Mouse (Mus musculus): ENCODE results near the gene Klhl7. TPM values are rescaled to one million over a fixed set of nuclear protein-coding genes. Genes with fewer than 3 reads are reported as not detected.
A peak's percentile ranks its signal among the peaks of the same experiment; 100 is the strongest.

The Klhl7 gene
- polyA plus RNA-seq, 1 experiment from 2014 or later = 51.1 TPM

DNA sequence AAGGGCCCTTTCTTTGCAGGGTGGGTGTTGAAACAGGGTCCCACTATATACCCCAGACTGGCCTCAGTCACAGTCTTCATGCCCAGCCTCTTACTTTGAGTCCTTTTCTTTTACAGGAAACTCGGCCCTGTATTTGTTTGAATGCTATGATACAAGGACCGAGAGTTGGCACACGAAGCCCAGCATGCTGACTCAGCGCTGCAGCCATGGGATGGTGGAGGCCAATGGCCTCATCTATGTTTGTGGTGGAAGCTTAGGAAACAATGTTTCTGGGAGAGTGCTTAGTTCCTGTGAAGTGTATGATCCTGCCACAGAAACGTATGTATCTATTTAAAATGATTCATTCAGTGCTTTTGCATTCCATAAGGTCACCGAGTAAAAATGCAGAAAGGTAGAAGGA is 56.4 kb downstream of the Klhl7 start:
- H3K4me1 ChIP-seq = no peaks in the 10 kb centered on the region
- 97% methylated on average over 6 of the region's 6 CpGs for WGBS
- H3K27ac ChIP-seq = no peak overlapping the region
- H3K27me3 ChIP-seq (ENCODE audit: low read depth, poor library complexity, severe bottlenecking) = no peaks in the 10 kb centered on the region
- no peak overlapping the region for H3K4me3 ChIP-seq
- H3K36me3 ChIP-seq = peaks cover 44% of the 10 kb centered on the region
- no peak for DNase-seq (ENCODE audit: low spot score)
- no peaks in the 10 kb centered on the region for H3K9me3 ChIP-seq (replicated peaks)

- Histone ChIP-seq H3K27ac (peak within 1 kb of the TSS; percentile 95), H3K36me3 (peaks cover 21% of the 10 kb centered on the region), H3K9me3 (replicated peaks) (no peaks in the 10 kb centered on the region), H3K27me3 (ENCODE audit: low read depth, poor library complexity, severe bottlenecking) (no peaks in the 10 kb centered on the region), H3K4me1 (peaks cover 7% of the 10 kb centered on the region), H3K4me3 (peak within 1 kb of the TSS; percentile 75)
- DNase-seq (ENCODE audit: low spot score) = peak; percentile 98
- WGBS = under 1% methylated on average over 52 of the region's 52 CpGs
Measured at GRCm38 (mm10) chr5:24164789-24165445, 64.5 kb downstream of the Klhl7 start, which contains the start of gene Nupl2. Gene Nupl2 (plus strand): TSS chr5:24164963.

- DNase-seq (ENCODE audit: low spot score) = no peak
- Histone ChIP-seq H3K27ac (no peak overlapping the region), H3K4me3 (no peak overlapping the region), H3K36me3 (peaks cover 39% of the 10 kb centered on the region), H3K9me3 (replicated peaks) (no peaks in the 10 kb centered on the region), H3K27me3 (ENCODE audit: low read depth, poor library complexity, severe bottlenecking) (no peaks in the 10 kb centered on the region), H3K4me1 (peaks cover 7% of the 10 kb centered on the region)
- WGBS = 66% methylated on average over 5 of the region's 5 CpGs
Measured at GRCm38 (mm10) chr5:24167263-24167662, 66.9 kb downstream of the Klhl7 start.

GRCm38 (mm10) chr5:24169881-24170280 is 69.5 kb downstream of the Klhl7 start:
- no peak overlapping the region for H3K27ac ChIP-seq
- 96% methylated on average over 6 of the region's 6 CpGs for WGBS
- no peak overlapping the region for H3K4me3 ChIP-seq
- H3K4me1 ChIP-seq = peaks cover 7% of the 10 kb centered on the region
- H3K27me3 ChIP-seq (ENCODE audit: low read depth, poor library complexity, severe bottlenecking) = no peaks in the 10 kb centered on the region
- no peaks in the 10 kb centered on the region for H3K9me3 ChIP-seq (replicated peaks)
- H3K36me3 ChIP-seq = peaks cover 54% of the 10 kb centered on the region
- DNase-seq (ENCODE audit: low spot score) = no peak

DNA sequence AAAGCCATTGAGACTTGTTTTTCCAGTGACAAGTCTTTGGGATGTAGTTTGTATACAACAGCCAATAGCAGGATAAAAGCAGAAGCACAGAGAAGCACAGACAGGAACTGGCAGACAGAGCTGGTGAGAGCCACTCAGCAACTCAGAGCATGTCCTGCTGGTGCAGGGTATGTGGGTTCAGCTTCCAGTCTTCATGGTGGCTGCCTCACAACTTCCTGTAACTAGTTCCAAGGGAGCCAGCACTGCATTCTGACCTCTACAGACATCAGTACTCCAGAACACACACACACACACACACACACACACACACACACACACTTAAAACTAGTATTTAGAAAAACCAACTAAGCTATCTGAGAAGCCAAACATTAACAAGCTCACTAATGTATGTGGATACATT is 71.7 kb downstream of the Klhl7 start:
- Histone ChIP-seq H3K4me3 (no peak overlapping the region), H3K4me1 (no peaks in the 10 kb centered on the region), H3K9me3 (replicated peaks) (no peaks in the 10 kb centered on the region), H3K27ac (no peak overlapping the region), H3K27me3 (ENCODE audit: low read depth, poor library complexity, severe bottlenecking) (no peaks in the 10 kb centered on the region), H3K36me3 (peaks cover 71% of the 10 kb centered on the region)
- no peak for DNase-seq (ENCODE audit: low spot score)

DNA sequence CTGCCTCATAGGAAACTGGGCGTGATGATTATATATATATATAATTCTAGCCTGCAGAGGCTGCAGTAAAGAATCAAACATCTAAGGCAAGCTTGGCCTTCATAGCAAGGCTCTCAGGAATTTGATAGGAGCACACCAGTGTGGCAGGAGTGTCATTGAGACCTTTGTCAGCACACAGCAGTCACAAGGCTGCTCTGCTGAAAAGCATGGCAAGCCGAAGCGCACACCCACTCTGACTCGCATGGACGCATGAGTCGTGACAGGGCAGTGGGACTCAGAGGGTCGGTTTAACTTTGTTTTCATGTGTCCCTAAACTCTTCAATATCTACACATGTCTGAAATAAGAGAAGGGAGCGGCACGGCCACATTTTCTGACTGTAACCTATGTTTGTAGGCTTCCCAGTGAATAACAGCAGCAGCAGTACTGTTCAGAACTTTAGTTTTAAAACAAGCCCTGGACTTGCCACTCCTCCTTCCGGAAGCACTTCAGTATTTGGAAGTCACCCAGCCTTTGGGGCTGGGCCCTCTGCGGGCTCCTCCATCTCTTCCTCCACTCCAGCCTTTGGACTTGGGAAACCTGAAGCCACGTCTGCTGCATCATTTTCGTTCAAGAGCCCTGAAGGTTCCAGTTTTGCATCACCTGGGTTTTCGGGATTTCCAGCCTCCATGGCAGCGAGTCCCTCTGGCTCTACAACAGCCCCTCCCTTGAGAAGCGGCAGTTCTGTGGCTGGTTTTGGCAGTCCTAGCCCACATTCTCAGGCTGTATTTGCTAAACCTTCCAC is 81.3 kb downstream of the Klhl7 start:
- no peak for DNase-seq (ENCODE audit: low spot score)
- no peaks in the 10 kb centered on the region for H3K9me3 ChIP-seq (replicated peaks)
- no peaks in the 10 kb centered on the region for H3K4me1 ChIP-seq
- peaks cover 69% of the 10 kb centered on the region for H3K36me3 ChIP-seq
- no peak overlapping the region for H3K4me3 ChIP-seq
- 94% methylated on average over 16 of the region's 16 CpGs for WGBS
- no peaks in the 10 kb centered on the region for H3K27me3 ChIP-seq (ENCODE audit: low read depth, poor library complexity, severe bottlenecking)
- H3K27ac ChIP-seq = no peak overlapping the region

GRCm38 (mm10) chr5:24182296-24182734 is 81.9 kb downstream of the Klhl7 start:
- 94% methylated on average over 9 of the region's 9 CpGs for WGBS
- no peak for DNase-seq (ENCODE audit: low spot score)
- Histone ChIP-seq H3K4me3 (no peak overlapping the region), H3K36me3 (peaks cover 63% of the 10 kb centered on the region), H3K9me3 (replicated peaks) (no peaks in the 10 kb centered on the region), H3K4me1 (no peaks in the 10 kb centered on the region), H3K27ac (no peak overlapping the region), H3K27me3 (ENCODE audit: low read depth, poor library complexity, severe bottlenecking) (no peaks in the 10 kb centered on the region)

GRCm38 (mm10) chr5:24183096-24183495 is 82.7 kb downstream of the Klhl7 start:
- H3K36me3 ChIP-seq = peaks cover 55% of the 10 kb centered on the region
- H3K9me3 ChIP-seq (replicated peaks) = no peaks in the 10 kb centered on the region
- no peak overlapping the region for H3K4me3 ChIP-seq
- H3K27me3 ChIP-seq (ENCODE audit: low read depth, poor library complexity, severe bottlenecking) = no peaks in the 10 kb centered on the region
- 94% methylated on average over 6 of the region's 6 CpGs for WGBS
- H3K27ac ChIP-seq = no peak overlapping the region
- no peaks in the 10 kb centered on the region for H3K4me1 ChIP-seq
- no peak for DNase-seq (ENCODE audit: low spot score)

DNA sequence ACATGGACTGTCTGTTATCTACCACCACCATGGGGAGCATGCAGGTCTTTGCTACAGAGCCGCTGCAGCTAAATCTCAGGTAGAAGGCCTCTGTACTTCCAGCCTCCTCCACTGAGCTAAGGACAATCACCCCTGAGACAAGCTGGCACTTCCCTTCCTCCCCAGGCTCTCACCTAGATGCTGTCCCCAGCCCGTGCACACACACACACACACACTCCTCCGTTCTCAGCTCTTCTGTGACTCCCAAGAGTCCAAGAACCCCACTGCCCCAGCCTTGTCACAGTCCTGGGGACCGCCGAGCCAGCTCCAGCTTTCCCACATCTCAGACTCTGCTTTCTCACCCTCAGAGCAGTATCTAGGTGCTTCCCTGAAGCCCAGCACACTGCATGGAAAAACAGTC is 83.6 kb downstream of the Klhl7 start:
- WGBS = 93% methylated on average over 5 of the region's 5 CpGs
- H3K4me1 ChIP-seq = no peaks in the 10 kb centered on the region
- no peak for DNase-seq (ENCODE audit: low spot score)
- no peaks in the 10 kb centered on the region for H3K9me3 ChIP-seq (replicated peaks)
- H3K4me3 ChIP-seq = no peak overlapping the region
- H3K27ac ChIP-seq = no peak overlapping the region
- peaks cover 47% of the 10 kb centered on the region for H3K36me3 ChIP-seq
- H3K27me3 ChIP-seq (ENCODE audit: low read depth, poor library complexity, severe bottlenecking) = no peaks in the 10 kb centered on the region

DNA sequence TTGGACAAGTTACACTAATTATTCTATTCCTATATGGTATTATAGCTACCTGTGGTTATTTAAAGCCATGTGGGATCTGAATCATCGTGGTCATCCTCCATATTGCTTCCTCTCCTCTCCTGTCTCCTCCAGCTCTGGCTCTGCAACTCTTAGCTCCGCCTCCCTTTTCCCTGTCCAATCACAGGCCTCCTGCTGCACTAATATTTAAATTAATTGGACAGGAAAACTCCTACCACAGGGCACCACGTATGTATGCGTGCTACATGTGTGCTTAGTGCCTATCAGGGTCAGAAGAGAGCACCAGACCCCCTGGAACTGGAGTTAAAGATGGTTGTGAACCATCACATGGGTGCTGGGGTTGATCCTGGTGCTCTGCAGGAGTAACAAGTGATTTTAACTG is 88.1 kb downstream of the Klhl7 start:
- DNase-seq (ENCODE audit: low spot score) = no peak
- Histone ChIP-seq H3K4me3 (no peak overlapping the region), H3K9me3 (replicated peaks) (no peaks in the 10 kb centered on the region), H3K4me1 (no peaks in the 10 kb centered on the region), H3K27me3 (ENCODE audit: low read depth, poor library complexity, severe bottlenecking) (no peaks in the 10 kb centered on the region), H3K36me3 (peaks cover 17% of the 10 kb centered on the region), H3K27ac (no peak overlapping the region)
- WGBS = 82% methylated on average over 4 of the region's 4 CpGs

DNA sequence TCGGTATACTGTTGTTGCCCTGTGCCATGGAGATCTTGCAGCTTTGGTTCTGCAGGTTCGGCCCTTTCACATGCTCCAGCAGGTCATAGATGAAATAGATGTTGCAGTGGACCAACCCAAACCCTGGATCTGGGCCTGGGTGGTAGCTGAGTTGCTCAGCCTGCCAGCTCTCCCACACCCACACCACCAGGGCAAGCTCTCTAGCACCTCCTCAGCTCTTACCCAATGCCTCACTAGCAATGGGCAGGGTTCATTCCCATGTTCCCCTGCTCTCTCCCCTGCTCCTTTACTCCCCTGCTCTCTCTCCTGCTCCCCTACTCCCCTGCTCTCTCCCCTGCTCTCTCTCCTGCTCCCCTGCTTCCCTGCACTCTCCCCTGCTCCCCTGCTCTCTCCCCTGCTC is 91.4 kb downstream of the Klhl7 start:
- H3K9me3 ChIP-seq (replicated peaks) = no peaks in the 10 kb centered on the region

GRCm38 (mm10) chr5:24201006-24201405 is 100.6 kb downstream of the Klhl7 start:
- Histone ChIP-seq H3K9me3 (replicated peaks) (no peaks in the 10 kb centered on the region), H3K4me1 (no peaks in the 10 kb centered on the region), H3K36me3 (no peaks in the 10 kb centered on the region), H3K27me3 (ENCODE audit: low read depth, poor library complexity, severe bottlenecking) (no peaks in the 10 kb centered on the region), H3K27ac (no peak overlapping the region), H3K4me3 (no peak overlapping the region)
- 84% methylated on average over 4 of the region's 4 CpGs for WGBS
- no peak for DNase-seq (ENCODE audit: low spot score)

More for the DNA sequence above, 91.4 kb downstream of the Klhl7 start:
- Histone ChIP-seq H3K36me3 (no peaks in the 10 kb centered on the region; the same call in 1 of the 2 replicates), H3K27me3 (ENCODE audit: low read depth, poor library complexity, severe bottlenecking) (no peaks in the 10 kb centered on the region), H3K27ac (no peak overlapping the region), H3K4me3 (no peak overlapping the region), H3K4me1 (no peaks in the 10 kb centered on the region)
- WGBS = 89% methylated on average over 2 of the region's 2 CpGs
- DNase-seq (ENCODE audit: low spot score) = no peak

DNA sequence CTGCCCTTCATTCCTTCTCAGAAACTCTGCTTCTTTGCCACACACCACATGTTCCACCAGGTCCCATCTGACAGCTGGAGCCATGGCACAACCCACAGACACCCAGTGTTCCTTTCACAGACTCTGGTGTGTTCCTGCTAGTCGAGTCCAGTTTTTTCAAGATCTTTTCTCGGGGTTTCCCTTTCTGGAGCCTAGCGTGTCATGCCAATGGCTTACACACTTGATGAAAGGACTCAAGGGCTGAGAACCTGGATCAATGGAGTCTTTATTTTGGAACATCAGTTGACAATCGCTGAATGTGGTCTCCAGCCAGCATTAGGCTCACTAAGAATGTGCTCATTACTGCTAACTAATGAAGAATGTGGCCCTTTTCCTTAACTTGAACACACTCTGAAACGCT is 102.1 kb downstream of the Klhl7 start:
- no peak overlapping the region for H3K27ac ChIP-seq
- WGBS = 88% methylated on average over 5 of the region's 5 CpGs
- no peaks in the 10 kb centered on the region for H3K9me3 ChIP-seq (replicated peaks)
- H3K4me3 ChIP-seq = no peak overlapping the region
- H3K27me3 ChIP-seq (ENCODE audit: low read depth, poor library complexity, severe bottlenecking) = no peaks in the 10 kb centered on the region
- DNase-seq (ENCODE audit: low spot score) = no peak
- H3K4me1 ChIP-seq = no peaks in the 10 kb centered on the region
- no peaks in the 10 kb centered on the region for H3K36me3 ChIP-seq
